Mouse (Mus musculus) E14TG2a.4 (cell line): Measurements from ENCODE around the gene Meis3.

ENCODE experiments used
- CTCF ChIP-seq: conservative IDR thresholded peaks from 2 replicates; pipeline ENCODE4 v1.5.1; 2014; ENCODE audit warnings: low read length
- NANOG ChIP-seq: IDR thresholded peaks from 2 replicates; pipeline ENCODE4 v1.6.1; 2014; ENCODE audit warnings: borderline replicate concordance, low read length, mixed read lengths
- POU5F1 ChIP-seq: IDR thresholded peaks from 2 replicates; pipeline ENCODE4 v1.6.1; 2014; ENCODE audit warnings: low read length, borderline replicate concordance

GRCm38 (mm10) chr7:16213196-16213595, 38.3 kb downstream of the Meis3 start:
- TF ChIP-seq CTCF (no peak), POU5F1 (no peak), NANOG (no peak)
